Mouse (Mus musculus): ENCODE measurements around the gene Aym1. TPM values are rescaled to one million over a fixed set of nuclear protein-coding genes. Genes with fewer than 3 reads are reported as not detected.
"Not testable (repeated sequence)": the region's sequence is repeated elsewhere in the genome, so short reads cannot be mapped to it uniquely, and the experiment has no call there.

The Aym1 gene
- polyA plus RNA-seq, 1 experiment from 2014 or later = not detected

DNA sequence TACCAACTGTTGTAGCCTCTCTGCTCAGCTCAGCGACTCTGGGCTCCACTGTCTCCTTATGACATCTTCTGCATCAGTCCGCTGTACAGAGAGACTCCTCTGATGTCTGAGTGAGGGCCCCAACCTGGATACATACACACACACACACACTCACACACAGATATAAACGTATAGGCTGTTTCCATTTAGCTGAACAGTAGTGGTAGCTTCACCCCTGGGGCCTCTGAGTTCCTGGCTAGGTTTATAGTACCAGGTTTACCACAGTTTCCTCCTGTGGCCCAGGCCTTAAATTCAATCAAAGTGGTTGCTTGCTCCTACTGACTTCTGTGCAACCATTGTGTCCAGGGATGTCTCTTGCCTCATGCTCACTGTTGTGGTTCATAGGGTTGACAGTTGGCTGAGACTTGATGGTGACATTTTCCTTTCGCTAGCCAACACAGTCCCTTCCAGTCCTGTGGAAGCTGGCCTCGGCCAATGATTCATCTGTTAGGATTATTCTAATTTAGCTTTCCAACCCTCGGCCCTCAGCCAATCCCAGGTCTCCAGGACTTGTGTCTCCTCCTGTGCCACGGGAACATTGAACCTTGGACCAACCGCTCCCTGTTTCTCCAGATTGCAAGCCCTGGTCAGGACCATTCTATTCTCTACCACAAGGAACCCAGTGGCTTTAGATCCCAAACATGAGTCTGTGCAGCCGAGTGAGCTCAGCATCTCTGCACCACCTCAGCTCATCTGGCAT is 5.3 kb downstream of the Aym1 start:
- H3K9me3 ChIP-seq = no peaks in the 10 kb centered on the region
- H3K27ac ChIP-seq = no peak overlapping the region
- H3K36me3 ChIP-seq = no peaks in the 10 kb centered on the region
- no peak overlapping the region for H3K4me3 ChIP-seq
- WGBS = 75% methylated on average over 9 of the region's 9 CpGs
- DNase-seq (ENCODE audit: low spot score) = no peak
- H3K4me1 ChIP-seq = peaks cover 6% of the 10 kb centered on the region; the same call in 1 of the 2 replicates
- H3K27me3 ChIP-seq (ENCODE audit: insufficient read depth, poor library complexity, severe bottlenecking) = peaks cover 64% of the 10 kb centered on the region

DNA sequence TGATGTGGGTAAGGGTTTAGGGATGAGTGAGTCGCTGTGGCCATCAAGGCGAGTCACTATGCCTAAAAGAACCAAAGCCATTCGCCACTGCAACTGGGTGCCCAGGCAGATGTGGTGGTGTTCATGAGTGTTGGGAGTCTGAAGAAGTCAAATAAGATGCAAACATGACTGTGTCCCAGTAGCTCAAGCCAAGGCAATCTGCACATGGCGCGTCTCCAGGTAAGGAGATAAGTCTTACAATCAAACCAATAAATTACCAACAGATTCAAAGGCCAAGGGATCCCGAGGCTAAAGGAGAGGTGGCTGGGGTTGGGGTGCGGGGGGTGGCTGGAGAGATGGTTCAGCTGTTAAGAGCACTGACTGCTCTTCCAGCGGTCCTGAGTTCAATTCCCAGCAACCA is 6.1 kb downstream of the Aym1 start:
- Histone ChIP-seq H3K9me3 (no peaks in the 10 kb centered on the region), H3K27ac (no peak overlapping the region), H3K27me3 (ENCODE audit: insufficient read depth, poor library complexity, severe bottlenecking) (peaks cover 57% of the 10 kb centered on the region), H3K4me3 (no peak overlapping the region), H3K36me3 (no peaks in the 10 kb centered on the region), H3K4me1 (peaks cover 6% of the 10 kb centered on the region; the same call in 1 of the 2 replicates)
- no peak for DNase-seq (ENCODE audit: low spot score)
- WGBS = 82% methylated on average over 8 of the region's 8 CpGs

- no peaks in the 10 kb centered on the region for H3K36me3 ChIP-seq
- 6% methylated on average over 20 of the region's 20 CpGs for WGBS
- DNase-seq (ENCODE audit: low spot score) = no peak
- no peaks in the 10 kb centered on the region for H3K4me1 ChIP-seq
- no peaks in the 10 kb centered on the region for H3K9me3 ChIP-seq
- peaks cover 38% of the 10 kb centered on the region for H3K27me3 ChIP-seq (ENCODE audit: insufficient read depth, poor library complexity, severe bottlenecking)
- H3K4me3 ChIP-seq = no peak overlapping the region
- H3K27ac ChIP-seq = no peak overlapping the region
Observed at GRCm38 (mm10) chr5:113365921-113366320, 8.8 kb downstream of the Aym1 start.

DNA sequence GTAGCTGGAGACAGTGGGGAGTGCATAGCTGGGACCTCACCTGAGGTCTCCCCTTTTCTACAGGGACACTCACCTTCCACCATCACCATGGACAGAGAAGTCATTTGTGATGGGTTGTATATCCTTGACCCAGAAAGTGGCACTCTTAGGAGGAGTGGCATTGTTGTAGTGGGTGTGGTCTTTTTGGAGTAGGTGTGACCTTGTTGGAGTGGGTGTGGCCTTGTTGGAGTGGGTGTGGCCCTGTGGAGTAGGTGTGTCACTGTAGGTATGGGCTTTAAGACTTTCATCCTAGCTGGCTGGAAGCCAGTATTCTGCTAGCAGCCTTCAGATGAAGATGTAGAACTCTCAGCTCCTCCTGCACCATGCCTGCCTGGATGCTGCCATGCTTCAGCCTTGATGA is 10.6 kb downstream of the Aym1 start:
- not testable (repeated sequence) for H3K9me3 ChIP-seq; DNase-seq (ENCODE audit: low spot score); H3K36me3 ChIP-seq; H3K4me3 ChIP-seq; H3K27ac ChIP-seq; H3K4me1 ChIP-seq
- H3K27me3 ChIP-seq (ENCODE audit: insufficient read depth, poor library complexity, severe bottlenecking) = peaks cover 47% of the 10 kb centered on the region

- H3K36me3 ChIP-seq = no peaks in the 10 kb centered on the region
- H3K4me3 ChIP-seq = no peak overlapping the region
- WGBS = 83% methylated on average over 17 of the region's 17 CpGs
- peaks cover 11% of the 10 kb centered on the region for H3K4me1 ChIP-seq
- no peak for DNase-seq (ENCODE audit: low spot score)
- H3K9me3 ChIP-seq = no peaks in the 10 kb centered on the region
- no peak overlapping the region for H3K27ac ChIP-seq
- H3K27me3 ChIP-seq (ENCODE audit: insufficient read depth, poor library complexity, severe bottlenecking) = peaks cover 57% of the 10 kb centered on the region
Observed at GRCm38 (mm10) chr5:113369262-113369868, 12.3 kb downstream of the Aym1 start.

- 53% methylated on average over 4 of the region's 4 CpGs for WGBS
- DNase-seq (ENCODE audit: low spot score) = no peak
- H3K4me1 ChIP-seq = peaks cover 11% of the 10 kb centered on the region
- no peak overlapping the region for H3K4me3 ChIP-seq
- H3K27me3 ChIP-seq (ENCODE audit: insufficient read depth, poor library complexity, severe bottlenecking) = peaks cover 35% of the 10 kb centered on the region
- no peaks in the 10 kb centered on the region for H3K36me3 ChIP-seq
- no peak overlapping the region for H3K27ac ChIP-seq
- H3K9me3 ChIP-seq = no peaks in the 10 kb centered on the region
Observed at GRCm38 (mm10) chr5:113372449-113372848, 15.4 kb downstream of the Aym1 start.

- 5% methylated on average over 33 of the region's 33 CpGs for WGBS
- DNase-seq (ENCODE audit: low spot score) = no peak
- Histone ChIP-seq H3K27ac (no peak overlapping the region), H3K27me3 (ENCODE audit: insufficient read depth, poor library complexity, severe bottlenecking) (peaks cover 35% of the 10 kb centered on the region), H3K4me1 (peaks cover 11% of the 10 kb centered on the region), H3K4me3 (peak overlapping the region; percentile 45), H3K36me3 (no peaks in the 10 kb centered on the region), H3K9me3 (no peaks in the 10 kb centered on the region)
Observed at GRCm38 (mm10) chr5:113372995-113373950, 16.2 kb downstream of the Aym1 start.

DNA sequence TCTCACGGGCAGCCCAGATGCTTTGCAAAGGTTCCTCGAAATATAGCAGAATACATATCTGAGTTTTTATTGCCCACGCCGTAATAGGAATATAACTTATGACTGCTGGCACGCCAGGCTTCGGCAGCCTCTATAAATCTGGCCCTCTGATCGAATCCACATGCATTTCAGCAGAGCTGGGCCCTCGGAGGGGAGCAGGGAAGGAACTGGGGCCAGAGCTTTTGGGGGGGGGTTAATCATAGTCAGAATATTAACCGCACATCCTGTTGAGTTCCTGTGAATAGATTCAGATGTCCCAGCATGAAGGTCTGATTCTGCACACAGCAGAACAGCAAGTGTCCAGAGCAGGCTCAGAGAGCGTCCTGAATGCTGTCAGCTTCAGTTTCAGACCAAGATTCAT is 17.2 kb downstream of the Aym1 start:
- H3K9me3 ChIP-seq = no peaks in the 10 kb centered on the region
- 79% methylated on average over 10 of the region's 10 CpGs for WGBS
- no peak overlapping the region for H3K4me3 ChIP-seq
- no peak for DNase-seq (ENCODE audit: low spot score)
- H3K36me3 ChIP-seq = no peaks in the 10 kb centered on the region
- peaks cover 35% of the 10 kb centered on the region for H3K27me3 ChIP-seq (ENCODE audit: insufficient read depth, poor library complexity, severe bottlenecking)
- peaks cover 11% of the 10 kb centered on the region for H3K4me1 ChIP-seq
- no peak overlapping the region for H3K27ac ChIP-seq

GRCm38 (mm10) chr5:113375783-113376182 is 18.7 kb downstream of the Aym1 start:
- no peaks in the 10 kb centered on the region for H3K9me3 ChIP-seq
- peaks cover 11% of the 10 kb centered on the region for H3K4me1 ChIP-seq
- no peak overlapping the region for H3K27ac ChIP-seq
- no peak for DNase-seq (ENCODE audit: low spot score)
- H3K4me3 ChIP-seq = no peak overlapping the region
- H3K36me3 ChIP-seq = no peaks in the 10 kb centered on the region
- peaks cover 34% of the 10 kb centered on the region for H3K27me3 ChIP-seq (ENCODE audit: insufficient read depth, poor library complexity, severe bottlenecking)
- 23% methylated on average over 3 of the region's 3 CpGs for WGBS

- no peak overlapping the region for H3K4me3 ChIP-seq
- peaks cover 11% of the 10 kb centered on the region for H3K4me1 ChIP-seq
- H3K36me3 ChIP-seq = no peaks in the 10 kb centered on the region
- no peaks in the 10 kb centered on the region for H3K9me3 ChIP-seq
- no peak for DNase-seq (ENCODE audit: low spot score)
- no peak overlapping the region for H3K27ac ChIP-seq
- peaks cover 29% of the 10 kb centered on the region for H3K27me3 ChIP-seq (ENCODE audit: insufficient read depth, poor library complexity, severe bottlenecking)
- WGBS = 63% methylated on average over 1 of the region's 1 CpGs
Observed at GRCm38 (mm10) chr5:113376292-113376691, 19.2 kb downstream of the Aym1 start.

DNA sequence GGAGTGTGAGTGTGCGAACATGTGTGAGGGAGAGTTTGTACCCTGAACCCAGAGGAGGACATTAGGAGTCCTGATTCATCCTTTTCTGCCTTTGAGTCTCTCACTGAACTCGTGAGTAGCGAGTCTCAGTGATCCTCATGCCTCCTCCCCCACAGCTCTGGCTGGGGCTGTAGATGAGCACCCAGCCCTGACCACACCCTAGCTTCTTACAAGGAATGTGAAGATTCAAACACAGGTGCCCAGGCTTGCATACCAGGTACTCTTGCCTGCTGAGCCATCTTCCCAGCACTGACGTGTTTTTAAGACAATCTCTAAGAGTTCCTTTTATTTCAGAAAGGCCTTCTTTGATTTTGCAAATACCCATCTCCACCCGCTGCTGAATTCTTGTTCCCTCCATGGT is 22.3 kb downstream of the Aym1 start:
- 0 out of 2 replicates have a peak, but pooled peaks cover 3% of the 10 kb centered on the region for H3K27me3 ChIP-seq (ENCODE audit: insufficient read depth, poor library complexity, severe bottlenecking)
- 75% methylated on average over 5 of the region's 5 CpGs for WGBS
- H3K4me3 ChIP-seq = no peak overlapping the region
- no peak overlapping the region for H3K27ac ChIP-seq
- H3K4me1 ChIP-seq = no peaks in the 10 kb centered on the region
- no peak for DNase-seq (ENCODE audit: low spot score)
- H3K9me3 ChIP-seq = no peaks in the 10 kb centered on the region
- no peaks in the 10 kb centered on the region for H3K36me3 ChIP-seq

DNA sequence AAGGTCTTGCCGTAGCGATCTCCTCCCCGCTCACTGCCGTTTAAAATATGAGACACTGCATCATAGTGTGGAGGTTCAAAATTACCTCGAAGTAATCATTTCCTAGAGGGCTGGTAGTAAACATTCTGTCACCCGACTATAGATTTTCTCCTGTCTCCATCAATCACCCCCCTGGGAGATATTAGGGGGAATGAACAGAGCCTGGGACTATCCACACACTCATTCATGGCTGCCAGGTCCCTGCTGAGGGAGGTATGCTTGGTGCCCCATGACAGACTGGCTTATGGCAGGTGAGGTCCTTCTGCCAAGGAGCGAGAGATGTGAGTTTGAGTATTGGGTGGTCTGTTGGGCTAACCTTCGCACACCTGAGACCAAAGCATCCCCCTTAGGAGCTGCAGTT is 23.5 kb downstream of the Aym1 start:
- H3K9me3 ChIP-seq = no peaks in the 10 kb centered on the region
- WGBS = 82% methylated on average over 8 of the region's 8 CpGs
- H3K4me3 ChIP-seq = no peak overlapping the region
- no peak overlapping the region for H3K27ac ChIP-seq
- no peaks in the 10 kb centered on the region for H3K27me3 ChIP-seq (ENCODE audit: insufficient read depth, poor library complexity, severe bottlenecking)
- H3K36me3 ChIP-seq = no peaks in the 10 kb centered on the region
- DNase-seq (ENCODE audit: low spot score) = no peak
- no peaks in the 10 kb centered on the region for H3K4me1 ChIP-seq

GRCm38 (mm10) chr5:113382580-113382979 is 25.5 kb downstream of the Aym1 start:
- Histone ChIP-seq H3K27ac (no peak overlapping the region), H3K9me3 (no peaks in the 10 kb centered on the region), H3K36me3 (no peaks in the 10 kb centered on the region), H3K4me3 (no peak overlapping the region), H3K4me1 (no peaks in the 10 kb centered on the region), H3K27me3 (ENCODE audit: insufficient read depth, poor library complexity, severe bottlenecking) (no peaks in the 10 kb centered on the region)
- no peak for DNase-seq (ENCODE audit: low spot score)
- 60% methylated on average over 4 of the region's 4 CpGs for WGBS
